8 mouse cellular contexts compared by ENCODE assay signal in genomic region chr5:88675443-88676387, GRCm38 (mm10). TPM values are rescaled to one million over a fixed set of nuclear protein-coding genes. Genes with fewer than 3 reads are reported as not detected.
DNase-seq lines count a peak whose midpoint lies in the region; ATAC-seq lines count a peak whose summit lies in the region.

Gene Grsf1 (minus strand): TSS chr5:88676171.

- peaks cover 41% of the 10 kb centered on the region for H3K4me1 ChIP-seq in forebrain, embryonic 10.5 days
- H3K4me1 ChIP-seq in heart, embryonic 15.5 days (replicated peaks): peaks cover 9% of the 10 kb centered on the region
- peaks cover 50% of the 10 kb centered on the region for H3K4me1 ChIP-seq in liver, embryonic 15.5 days (replicated peaks)
- H3K4me1 ChIP-seq in neural tube, embryonic 12.5 days: peaks cover 17% of the 10 kb centered on the region

- H3K9ac ChIP-seq in heart, embryonic 15.5 days: peak within 1 kb of the TSS; percentile 99
- H3K9ac ChIP-seq in liver, embryonic 15.5 days: peak within 1 kb of the TSS; percentile 95
- H3K9ac ChIP-seq in neural tube, embryonic 12.5 days: peak within 1 kb of the TSS; percentile 99

- H3K27ac ChIP-seq in forebrain, embryonic 10.5 days: peak within 1 kb of the TSS; percentile 99
- H3K27ac ChIP-seq in heart, embryonic 15.5 days: peak within 1 kb of the TSS; percentile 98
- peak within 1 kb of the TSS; percentile 90 for H3K27ac ChIP-seq in liver, embryonic 15.5 days (replicated peaks)
- peak within 1 kb of the TSS; percentile 93 for H3K27ac ChIP-seq in neural tube, embryonic 12.5 days

- H3K9me3 ChIP-seq in forebrain, embryonic 10.5 days: no peaks in the 10 kb centered on the region
- no peaks in the 10 kb centered on the region for H3K9me3 ChIP-seq in heart, embryonic 15.5 days (replicated peaks)
- no peaks in the 10 kb centered on the region for H3K9me3 ChIP-seq in liver, embryonic 15.5 days (replicated peaks)
- no peaks in the 10 kb centered on the region for H3K9me3 ChIP-seq in neural tube, embryonic 12.5 days

- no peaks in the 10 kb centered on the region for H3K27me3 ChIP-seq in forebrain, embryonic 10.5 days (ENCODE audit: poor library complexity, severe bottlenecking)
- no peaks in the 10 kb centered on the region for H3K27me3 ChIP-seq in heart, embryonic 15.5 days
- H3K27me3 ChIP-seq in liver, embryonic 15.5 days: no peaks in the 10 kb centered on the region
- H3K27me3 ChIP-seq in neural tube, embryonic 12.5 days (replicated peaks): no peaks in the 10 kb centered on the region

- peak; percentile 86 for ATAC-seq in CD4-positive, CD25-positive, alpha-beta regulatory T cell, adult 4 months
- peak; percentile 91 for ATAC-seq in heart, embryonic 15.5 days (replicated peaks; ENCODE audit: insufficient number of reproducible peaks, insufficient read depth, low FRiP score, low read depth)
- peak; percentile 89 for ATAC-seq in liver, embryonic 15.5 days (ENCODE audit: insufficient read depth)
- peak; percentile 94 for ATAC-seq in neural tube, embryonic 12.5 days (ENCODE audit: low FRiP score, low read depth)

- H3K4me2 ChIP-seq in heart, embryonic 15.5 days: peak within 1 kb of the TSS; percentile 84
- H3K4me2 ChIP-seq in liver, embryonic 15.5 days: peak within 1 kb of the TSS; percentile 97
- peak within 1 kb of the TSS; percentile 72 for H3K4me2 ChIP-seq in neural tube, embryonic 12.5 days (replicated peaks)

- WGBS in forebrain, embryonic 10.5 days: under 1% methylated on average over 127 of the region's 127 CpGs
- under 1% methylated on average over 126 of the region's 127 CpGs for WGBS in heart, embryonic 15.5 days
- under 1% methylated on average over 127 of the region's 127 CpGs for WGBS in liver, embryonic 15.5 days (ENCODE audit: insufficient replicate concordance)
- under 1% methylated on average over 120 of the region's 127 CpGs for WGBS in neural tube, embryonic 12.5 days

- peaks cover 30% of the 10 kb centered on the region for H3K36me3 ChIP-seq in forebrain, embryonic 10.5 days (replicated peaks)
- peaks cover 9% of the 10 kb centered on the region for H3K36me3 ChIP-seq in heart, embryonic 15.5 days
- H3K36me3 ChIP-seq in liver, embryonic 15.5 days (replicated peaks): peaks cover 23% of the 10 kb centered on the region
- H3K36me3 ChIP-seq in neural tube, embryonic 12.5 days: peaks cover 8% of the 10 kb centered on the region

- DNase-seq in c-Kit-negative CD71-positive TER-119-positive erythroid progenitor cells, embryonic 14.5 days (ENCODE audit: low read depth, low spot score): peak; percentile 79
- DNase-seq in forebrain, embryonic 10.5 days (ENCODE audit: extremely low spot score, low spot score): peak; percentile 88
- peak; percentile 96 to 98 for DNase-seq in kidney, postnatal 36 days
- DNase-seq in telencephalon, adult 2 months (ENCODE audit: low read depth, low spot score): peak; percentile 65

- peak within 1 kb of the TSS; percentile 91 for H3K4me3 ChIP-seq in forebrain, embryonic 10.5 days
- H3K4me3 ChIP-seq in heart, embryonic 15.5 days: peak within 1 kb of the TSS; percentile 99
- H3K4me3 ChIP-seq in liver, embryonic 15.5 days (replicated peaks): peak within 1 kb of the TSS; percentile 97
- H3K4me3 ChIP-seq in neural tube, embryonic 12.5 days: peak within 1 kb of the TSS; percentile 94

RNA-seq across cellular contexts. Expression of gene Grsf1, which starts in this region (rescaled TPM):
- polyA plus RNA-seq in CD4-positive, CD25-positive, alpha-beta regulatory T cell, adult 4 months (2017; shearing (Covaris generic)): 10 to 100 TPM in 1 of 2 experiments, 1 to 10 TPM in 1; 6.4 to 10.0 TPM
- polyA plus RNA-seq in forebrain, embryonic 10.5 days (2016; fragmentation: Nextera tagmentation; extraction: Ambion mirVana): 79.7 and 82.4 TPM in 2 replicates
- 67.4 and 71.0 TPM in 2 replicates for polyA plus RNA-seq in heart, embryonic 15.5 days (2015; fragmentation: Nextera tagmentation; extraction: Ambion mirVana)
- 25.6 and 26.7 TPM in 2 replicates for polyA plus RNA-seq in liver, embryonic 15.5 days (2015; fragmentation: Nextera tagmentation; extraction: Ambion mirVana)
- 95.1 and 95.6 TPM in 2 replicates for polyA plus RNA-seq in neural tube, embryonic 12.5 days (2016; fragmentation: Nextera tagmentation; extraction: Ambion mirVana)

Comparison
In these comparisons a context has a peak if more than half of its experiments do, and no peak if none do; other contexts are left out.
1. Peak in every context shown above with its lines: DNase-seq, ATAC-seq, H3K4me3 ChIP-seq and H3K27ac ChIP-seq.